Mouse (Mus musculus) heart, adult 8-10 months (tissue): ENCODE data around the gene Calm4. TPM values are rescaled to one million over a fixed set of nuclear protein-coding genes. Genes with fewer than 3 reads are reported as not detected.

ENCODE experiments used
- DNase-seq: peaks from one replicate; pipeline ENCODE4 v3.0.0; 2022; ENCODE audit warnings: low spot score
- total RNA-seq, 4 experiments: library from RNA; stranded (reverse); gene quantifications; 2 replicates each; pipeline ENCODE4 v1.2.4; 2022

Gene Calm4
- total RNA-seq, 4 experiments from 2014 or later = not detected

GRCm38 (mm10) chr13:3861251-3861650 lies 23.7 kb downstream of the Calm4 start:
- no peak for DNase-seq

GRCm38 (mm10) chr13:3862325-3862724 lies 24.8 kb downstream of the Calm4 start:
- DNase-seq = no peak

DNA sequence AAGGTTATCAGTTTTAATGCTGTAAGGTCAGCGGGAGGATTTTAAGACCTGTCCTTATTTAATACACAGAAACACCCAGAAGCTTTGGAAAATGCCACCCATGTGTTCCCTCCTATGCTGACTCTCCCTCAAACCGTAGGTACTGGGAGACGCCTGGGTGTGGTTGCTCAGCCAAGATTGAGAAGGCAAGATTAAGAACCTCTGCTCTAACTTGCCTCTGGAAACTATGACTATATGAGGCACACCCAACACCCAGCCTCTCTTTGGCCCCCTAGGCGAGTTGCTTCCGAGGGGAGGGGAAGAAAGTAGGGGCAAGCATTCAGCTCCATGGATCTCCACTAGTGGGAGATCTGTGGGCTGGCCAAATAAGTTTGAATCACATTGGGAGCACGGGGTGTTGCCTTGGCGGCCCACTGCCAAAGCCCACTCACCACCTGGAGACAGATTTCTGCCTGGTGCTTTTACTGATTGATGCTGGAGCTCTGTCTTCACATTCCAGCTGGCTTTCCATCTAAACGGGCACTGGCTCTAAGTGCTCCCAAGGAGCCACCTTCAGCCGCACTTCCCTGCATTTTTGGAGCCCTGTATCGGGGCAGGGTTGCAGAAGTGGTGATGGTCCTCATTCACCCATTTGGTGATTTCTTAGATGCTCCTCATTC lies 25.5 kb downstream of the Calm4 start:
- DNase-seq = no peak

DNA sequence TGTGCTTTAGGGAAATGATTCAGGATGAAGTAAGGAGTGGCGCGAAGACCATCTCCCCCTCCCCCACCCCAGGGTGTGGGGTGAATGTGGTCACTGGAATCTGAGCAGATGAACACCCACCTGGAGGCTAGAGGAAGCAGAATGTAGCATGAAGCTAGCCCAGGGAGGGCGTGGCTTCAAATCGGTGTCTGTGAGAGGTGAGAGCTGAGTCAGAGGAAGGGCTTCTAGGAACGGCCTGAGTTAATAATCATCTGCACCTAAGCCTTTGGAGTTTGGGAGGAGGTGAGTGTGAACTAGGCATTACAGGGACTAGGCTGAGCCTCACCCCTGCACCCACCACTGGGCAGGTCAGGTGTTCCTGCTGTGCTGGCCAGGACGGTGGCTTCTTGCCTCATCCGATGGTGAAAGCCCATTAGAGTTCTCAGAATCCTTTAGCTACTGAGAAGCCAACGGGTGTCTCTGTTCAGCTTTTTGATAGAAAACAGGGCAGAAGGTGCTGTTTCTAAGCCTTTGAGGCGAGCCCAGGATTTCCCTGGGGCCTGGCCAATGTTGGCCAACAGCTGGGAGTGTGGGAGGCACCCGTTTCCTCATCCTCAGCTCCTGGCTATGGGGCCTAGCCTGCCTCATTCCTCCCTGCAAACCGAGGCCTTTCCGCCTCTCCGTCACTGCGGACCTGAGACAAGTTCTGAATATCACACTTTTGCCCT lies 28.2 kb downstream of the Calm4 start:
- peak; percentile 28 for DNase-seq

GRCm38 (mm10) chr13:3866355-3867052 lies 28.9 kb downstream of the Calm4 start:
- DNase-seq = no peak

- no peak for DNase-seq
These were observed 29.6 kb downstream of the Calm4 start for GRCm38 (mm10) chr13:3867158-3867557.

DNA sequence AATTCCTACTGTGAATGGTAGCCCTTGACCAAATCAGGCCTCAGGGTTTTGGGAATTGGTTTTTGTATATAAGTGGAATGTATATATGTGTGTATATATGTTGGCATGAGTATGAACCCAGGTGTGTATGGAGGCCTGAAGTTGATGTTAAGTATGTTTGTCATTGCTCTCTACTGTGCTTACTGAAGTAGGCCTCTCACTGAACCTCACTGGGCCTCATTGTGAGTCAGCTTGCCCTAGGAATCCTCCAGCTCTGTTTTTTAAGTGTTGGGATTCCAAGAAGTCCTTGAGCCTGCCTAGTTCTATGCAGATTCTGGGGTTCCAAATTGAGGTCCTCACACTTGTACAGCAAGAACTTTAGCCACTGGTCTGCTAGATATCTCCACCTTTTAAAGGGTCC lies 32.3 kb downstream of the Calm4 start:
- DNase-seq = no peak

GRCm38 (mm10) chr13:3872832-3873231 lies 35.3 kb downstream of the Calm4 start:
- DNase-seq = no peak

DNA sequence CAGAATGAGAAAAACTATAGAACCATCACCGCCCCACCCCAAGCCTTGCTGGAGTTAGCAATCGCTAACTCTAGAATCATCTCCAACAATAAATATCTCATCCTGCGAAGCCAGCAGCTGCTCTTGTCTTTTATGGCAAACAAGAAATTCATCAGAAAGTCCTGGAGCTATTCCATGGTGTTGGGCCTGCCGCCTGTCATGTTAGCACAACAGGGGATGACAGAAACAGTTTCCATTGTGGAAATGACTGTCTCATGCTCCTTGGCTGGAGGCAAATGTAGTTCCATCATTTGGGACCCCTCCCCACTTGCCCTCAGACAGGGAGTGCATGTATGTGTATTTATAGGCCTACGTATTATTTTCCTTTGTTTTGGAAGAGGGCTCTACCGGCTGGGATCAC lies 38.9 kb downstream of the Calm4 start:
- DNase-seq = no peak

DNA sequence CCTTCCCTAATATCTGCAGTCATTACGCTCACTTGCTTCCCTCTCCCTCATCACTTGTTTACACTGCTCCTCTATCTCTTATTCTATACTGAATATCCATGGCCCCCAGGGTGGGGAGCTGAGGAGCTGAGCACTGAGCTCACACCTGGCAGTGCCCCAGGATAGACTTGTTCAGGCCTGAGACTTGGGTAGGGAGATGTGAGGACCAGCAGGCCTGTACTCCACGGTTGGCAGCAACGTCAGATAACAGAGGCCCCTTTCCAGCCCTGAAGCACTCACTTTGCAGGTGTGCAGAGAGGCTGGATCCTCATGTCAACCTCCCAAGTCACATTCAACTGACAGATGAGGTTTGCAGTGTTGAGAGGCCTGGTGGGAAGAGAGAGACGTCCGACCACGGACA lies 39.6 kb downstream of the Calm4 start:
- no peak for DNase-seq

- DNase-seq = no peak
These were observed 40.2 kb downstream of the Calm4 start for GRCm38 (mm10) chr13:3877679-3878220.

DNA sequence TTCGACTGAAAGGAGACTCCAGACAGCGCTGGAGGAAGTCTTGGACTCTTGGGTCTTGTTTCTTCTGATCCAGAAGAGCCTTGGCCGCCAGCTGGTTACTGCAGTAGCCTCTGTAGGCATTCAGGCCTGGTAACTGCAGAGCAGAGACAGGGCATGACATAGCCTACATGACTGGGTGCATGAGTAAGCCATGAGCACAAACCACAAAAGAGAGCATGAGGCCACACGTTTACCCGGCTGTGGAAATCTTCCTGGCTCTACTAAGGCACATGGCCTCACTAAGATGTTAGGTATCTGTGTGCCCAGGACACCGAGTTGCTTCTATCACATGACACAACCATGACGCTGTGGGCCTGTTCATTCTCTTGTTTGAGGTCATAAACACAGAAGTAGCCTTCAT lies 49.1 kb downstream of the Calm4 start:
- no peak for DNase-seq

Other genes with a start within 250 kb of the Calm4 start
- 10 to 100 TPM; 10.5 to 14.1 (median 12.5) TPM for gene Fam208b, start 226.6 kb upstream of the Calm4 start, total RNA-seq
- gene Asb13, start 203.7 kb upstream of the Calm4 start, total RNA-seq = 10 to 100 TPM in 1 of 4 experiments, 1 to 10 TPM in 3; 8.6 to 11.2 (median 8.8) TPM
- gene Calml3, start 33.4 kb upstream of the Calm4 start, total RNA-seq = not detected
- not detected for gene Calm5, start 16.4 kb downstream of the Calm4 start, total RNA-seq
- 10 to 100 TPM; 14.6 to 21.0 (median 18.4) TPM for gene Net1, start 80.5 kb downstream of the Calm4 start, total RNA-seq
- gene Tubal3, start 80.5 kb downstream of the Calm4 start, total RNA-seq = not detected
- not detected for gene Ucn3, start 107.6 kb downstream of the Calm4 start, total RNA-seq
- 10 to 100 TPM in 1 of 4 experiments, 1 to 10 TPM in 3; 6.3 to 13.4 (median 8.9) TPM for gene Akr1c14, start 211.3 kb downstream of the Calm4 start, total RNA-seq